Mouse (Mus musculus): ENCODE results near the gene D130052B06Rik. TPM values are rescaled to one million over a fixed set of nuclear protein-coding genes. Genes with fewer than 3 reads are reported as not detected.

D130052B06Rik gene
- polyA plus RNA-seq, 1 experiment from 2014 or later, result 0.07 TPM

Other genes starting within 250 kb of the D130052B06Rik start
- gene Ranbp17, start 85.6 kb upstream of the D130052B06Rik start, polyA plus RNA-seq (2014; fragmentation: Nextera tagmentation; extraction: Ambion mirVana), result 9.8 and 10.0 TPM in 2 replicates
- gene Gabrp, start 20.3 kb upstream of the D130052B06Rik start, polyA plus RNA-seq (2014; fragmentation: Nextera tagmentation; extraction: Ambion mirVana), result 3.5 and 5.0 TPM in 2 replicates